ENCODE assay signal across 14 mouse cellular contexts in genomic region chr7:68080122-68080845, GRCm38 (mm10).
DNase-seq lines count a peak whose midpoint lies in the region; ATAC-seq lines count a peak whose summit lies in the region.
"Had no signal": no experiment of that assay in that cellular context is flagged by ENCODE, and none has a peak within 500 bp of the region (broad histone marks: within the 10 kb centered on the region; RNA-seq: fewer than 3 reads in every experiment).

No protein-coding gene starts in this region.

- no peak for ATAC-seq in hindbrain, embryonic 13.5 days (ENCODE audit: low FRiP score)

- intact Hi-C loops in heart, postnatal 10 days (cut with DNase I), result no loop called here

- no peaks in the 10 kb centered on the region for H3K9me3 ChIP-seq in hindbrain, embryonic 10.5 days
- H3K9me3 ChIP-seq in hindbrain, embryonic 13.5 days, result no peaks in the 10 kb centered on the region
- H3K9me3 ChIP-seq: embryonic facial prominence, embryonic 13.5 days; hindbrain, embryonic 15.5 days; liver, embryonic 15.5 days had no signal

- H3K4me3 ChIP-seq in hindbrain, embryonic 10.5 days, result no peak overlapping the region
- H3K4me3 ChIP-seq in hindbrain, embryonic 13.5 days, result no peak overlapping the region
- H3K4me3 ChIP-seq: embryonic facial prominence, embryonic 13.5 days; hindbrain, embryonic 15.5 days; liver, embryonic 15.5 days had no signal

- no peak overlapping the region for H3K9ac ChIP-seq in hindbrain, embryonic 13.5 days
- H3K9ac ChIP-seq: embryonic facial prominence, embryonic 13.5 days; hindbrain, embryonic 15.5 days; liver, embryonic 15.5 days had no signal

- no peak for DNase-seq in hindbrain, embryonic 10.5 days (ENCODE audit: low spot score)
- peak; percentile 30 to 36 for DNase-seq in heart, postnatal 10 days
- DNase-seq in kidney, postnatal 14 days, result peak; percentile 65
- peak; percentile 15 for DNase-seq in retina, adult 2 months (ENCODE audit: low read depth, low spot score)
- no peak for DNase-seq in layer of hippocampus, adult 18-20 months (ENCODE audit: low spot score in 2 of 2)
- no peak for DNase-seq in frontal cortex, adult 2 months (ENCODE audit: extremely low spot score in 1 of 2, low spot score in 1 of 2)
- DNase-seq in left cerebral cortex, adult 8-10 months (ENCODE audit: low spot score in 2 of 2), result no peak
- DNase-seq: cerebellum, adult 11-12 months; layer of hippocampus, postnatal 36 days; right cerebral cortex, postnatal 14 days had no signal

- peaks cover 74% of the 10 kb centered on the region for H3K4me1 ChIP-seq in hindbrain, embryonic 10.5 days (replicated peaks)
- peaks cover 53% of the 10 kb centered on the region for H3K4me1 ChIP-seq in hindbrain, embryonic 13.5 days (replicated peaks)

- H3K27ac ChIP-seq in hindbrain, embryonic 10.5 days, result peak overlapping the region; percentile 16; the same call in 1 of the 2 replicates
- no peak overlapping the region for H3K27ac ChIP-seq in hindbrain, embryonic 13.5 days
- H3K27ac ChIP-seq: embryonic facial prominence, embryonic 13.5 days; hindbrain, embryonic 15.5 days; liver, embryonic 15.5 days had no signal

- H3K27me3 ChIP-seq in hindbrain, embryonic 10.5 days (ENCODE audit: insufficient read depth, poor library complexity, severe bottlenecking), result no peaks in the 10 kb centered on the region
- H3K27me3 ChIP-seq in hindbrain, embryonic 13.5 days, result no peaks in the 10 kb centered on the region
- H3K27me3 ChIP-seq: embryonic facial prominence, embryonic 13.5 days; hindbrain, embryonic 15.5 days; liver, embryonic 15.5 days had no signal

- 52% methylated on average over 11 of the region's 11 CpGs for WGBS in hindbrain, embryonic 10.5 days
- WGBS in hindbrain, embryonic 13.5 days, result 43% methylated on average over 11 of the region's 11 CpGs

- no peak overlapping the region for H3K4me2 ChIP-seq in hindbrain, embryonic 13.5 days
- H3K4me2 ChIP-seq: embryonic facial prominence, embryonic 13.5 days; hindbrain, embryonic 15.5 days; liver, embryonic 15.5 days had no signal

- no peaks in the 10 kb centered on the region for H3K36me3 ChIP-seq in hindbrain, embryonic 10.5 days
- H3K36me3 ChIP-seq in hindbrain, embryonic 13.5 days, result no peaks in the 10 kb centered on the region
- H3K36me3 ChIP-seq: embryonic facial prominence, embryonic 13.5 days; hindbrain, embryonic 15.5 days; liver, embryonic 15.5 days had no signal

Comparison
In these comparisons a context has a peak if more than half of its experiments do, and no peak if none do; other contexts are left out.
1. DNase-seq: peak in heart, postnatal 10 days (2 of 2), kidney, postnatal 14 days (single experiment) and retina, adult 2 months (single experiment); none in hindbrain, embryonic 10.5 days (single experiment), layer of hippocampus, adult 18-20 months (0 of 2), frontal cortex, adult 2 months (0 of 2) and left cerebral cortex, adult 8-10 months (0 of 2).